25 mouse cellular contexts compared by ENCODE assay signal in the genomic region with DNA sequence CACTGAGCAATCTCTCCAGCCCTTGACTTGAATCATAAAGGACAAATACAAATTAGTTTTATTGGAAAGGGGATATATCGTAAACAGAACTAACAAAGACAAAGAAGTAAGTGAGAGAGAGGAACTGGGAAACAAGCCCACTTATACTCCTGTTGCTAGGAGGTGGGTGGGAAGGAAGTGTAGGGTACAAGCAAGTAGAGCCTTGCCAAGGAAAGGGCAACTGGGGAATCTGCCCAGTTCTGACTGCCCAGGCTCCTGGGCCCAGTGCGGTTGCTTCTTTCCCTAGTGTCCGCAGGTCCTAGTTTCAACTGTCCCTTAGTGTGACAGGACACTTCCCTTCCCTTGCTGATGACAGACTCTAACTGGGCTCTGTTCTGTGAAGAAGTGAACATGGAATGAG. TPM values are rescaled to one million over a fixed set of nuclear protein-coding genes. Genes with fewer than 3 reads are reported as not detected.
"Had no signal": no experiment of that assay in that cellular context is flagged by ENCODE, and none has a peak within 500 bp of the region (broad histone marks: within the 10 kb centered on the region; RNA-seq: fewer than 3 reads in every experiment).

No protein-coding gene starts in this region.

- H3K27me3 ChIP-seq: lung, embryonic 15.5 days; midbrain, embryonic 13.5 days; neural tube, embryonic 12.5 days; stomach, embryonic 15.5 days had no signal

- H3K9me3 ChIP-seq: lung, embryonic 15.5 days; midbrain, embryonic 13.5 days; neural tube, embryonic 12.5 days; stomach, embryonic 15.5 days had no signal

- H3K9ac ChIP-seq: liver, postnatal 0 days; lung, embryonic 15.5 days; midbrain, embryonic 13.5 days; neural tube, embryonic 12.5 days; stomach, embryonic 15.5 days had no signal

- H3K4me1 ChIP-seq: lung, embryonic 15.5 days; megakaryocyte, embryonic 14.5 days; midbrain, embryonic 13.5 days; neural tube, embryonic 12.5 days; stomach, embryonic 15.5 days had no signal

- ATAC-seq: liver, postnatal 0 days; lung, postnatal 0 days; midbrain, embryonic 13.5 days; midbrain, embryonic 16.5 days had no signal

- H3K36me3 ChIP-seq: lung, embryonic 15.5 days; midbrain, embryonic 13.5 days; neural tube, embryonic 12.5 days; stomach, embryonic 15.5 days had no signal

- H3K4me3 ChIP-seq: lung, embryonic 15.5 days; megakaryocyte, embryonic 14.5 days; midbrain, embryonic 13.5 days; neural tube, embryonic 12.5 days; stomach, embryonic 15.5 days had no signal

- H3K27ac ChIP-seq: lung, embryonic 15.5 days; macrophage; midbrain, embryonic 13.5 days; neural tube, embryonic 12.5 days; stomach, embryonic 15.5 days; stomach, postnatal 0 days had no signal

- H3K4me2 ChIP-seq: lung, embryonic 15.5 days; midbrain, embryonic 11.5 days; midbrain, embryonic 13.5 days; neural tube, embryonic 12.5 days; stomach, embryonic 15.5 days had no signal

- DNase-seq: liver, postnatal 0 days; lung, adult 2 months; lung, postnatal 14 days; lung, postnatal 36 days; right cerebral cortex, postnatal 14 days; thymus, adult 2 months; thymus, postnatal 25 days; thymus, postnatal 4 days had no signal

RNA-seq across cellular contexts. Expression of a gene that starts 2.5 kb away (rescaled TPM):
- total RNA-seq: megakaryocyte progenitor cell, adult 5-6 weeks; monocyte, adult 5-6 weeks; neutrophil, adult 5-6 weeks had no signal
- polyA plus RNA-seq: liver, postnatal 0 days; lung, adult 2 months; lung, embryonic 15.5 days; lung, postnatal 0 days; macrophage; midbrain, embryonic 11.5 days; midbrain, embryonic 13.5 days; midbrain, embryonic 16.5 days; neural tube, embryonic 12.5 days; neural tube, embryonic 14.5 days; spleen, adult 2 months; stomach, embryonic 15.5 days; stomach, postnatal 0 days; urinary bladder, adult 2 months had no signal

RNA-seq across cellular contexts. Expression of a gene that starts 3.2 kb away (rescaled TPM):
- total RNA-seq: monocyte, adult 5-6 weeks; neutrophil, adult 5-6 weeks had no signal
- polyA plus RNA-seq: lung, adult 2 months; macrophage; spleen, adult 2 months; thymus, adult 2 months had no signal

RNA-seq across cellular contexts. Expression of a gene that starts 17.9 kb away (rescaled TPM):
- total RNA-seq: megakaryocyte progenitor cell, adult 5-6 weeks; monocyte, adult 5-6 weeks; neutrophil, adult 5-6 weeks had no signal
- polyA plus RNA-seq: liver, postnatal 0 days; lung, adult 2 months; lung, embryonic 15.5 days; lung, postnatal 0 days; macrophage; midbrain, embryonic 11.5 days; midbrain, embryonic 13.5 days; midbrain, embryonic 16.5 days; neural tube, embryonic 12.5 days; neural tube, embryonic 14.5 days; spleen, adult 2 months; urinary bladder, adult 2 months had no signal

RNA-seq across cellular contexts. Expression of a gene that starts 30.6 kb away (rescaled TPM):
- total RNA-seq: megakaryocyte progenitor cell, adult 5-6 weeks; monocyte, adult 5-6 weeks; neutrophil, adult 5-6 weeks had no signal
- polyA plus RNA-seq: liver, postnatal 0 days; lung, adult 2 months; lung, embryonic 15.5 days; lung, postnatal 0 days; macrophage; midbrain, embryonic 11.5 days; midbrain, embryonic 13.5 days; midbrain, embryonic 16.5 days; neural tube, embryonic 12.5 days; neural tube, embryonic 14.5 days; spleen, adult 2 months; stomach, embryonic 15.5 days; stomach, postnatal 0 days; testis, adult 2 months; thymus, adult 2 months; urinary bladder, adult 2 months had no signal

RNA-seq across cellular contexts. Expression of a gene that starts 35.4 kb away (rescaled TPM):
- total RNA-seq: megakaryocyte progenitor cell, adult 5-6 weeks; monocyte, adult 5-6 weeks; neutrophil, adult 5-6 weeks had no signal
- polyA plus RNA-seq: liver, postnatal 0 days; lung, postnatal 0 days; macrophage; midbrain, embryonic 11.5 days; midbrain, embryonic 13.5 days; midbrain, embryonic 16.5 days; neural tube, embryonic 12.5 days; neural tube, embryonic 14.5 days; spleen, adult 2 months had no signal
